Mouse (Mus musculus) E14TG2a.4 (cell line): ENCODE measurements around the gene Nedd9.

Experiments
- CTCF ChIP-seq: conservative IDR thresholded peaks from 2 replicates; pipeline ENCODE4 v1.5.1; 2014; ENCODE audit warnings: low read length
- NANOG ChIP-seq: IDR thresholded peaks from 2 replicates; pipeline ENCODE4 v1.6.1; 2014; ENCODE audit warnings: borderline replicate concordance, low read length, mixed read lengths
- POU5F1 ChIP-seq: IDR thresholded peaks from 2 replicates; pipeline ENCODE4 v1.6.1; 2014; ENCODE audit warnings: low read length, borderline replicate concordance

DNA sequence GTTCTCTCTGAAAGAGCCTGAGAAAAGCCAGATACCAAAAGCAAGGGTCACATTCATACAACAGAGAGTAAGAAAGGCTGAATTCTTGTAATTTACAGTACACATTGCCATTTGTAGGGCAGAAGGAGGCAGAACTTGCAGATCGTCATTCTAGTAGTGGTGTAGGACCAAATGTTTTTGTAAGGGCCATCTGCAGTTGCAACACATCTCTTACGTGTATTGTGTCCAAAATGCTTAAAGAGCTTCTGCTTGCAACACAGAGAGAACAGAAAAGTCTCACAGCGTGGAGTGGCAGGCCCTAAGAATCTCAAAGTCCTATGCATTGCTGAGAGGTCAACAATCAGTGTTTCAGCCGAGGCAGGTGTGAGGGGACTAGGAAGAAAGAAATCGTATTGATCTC, 18.9 kb downstream of the Nedd9 start:
- TF ChIP-seq CTCF (no peak), POU5F1 (no peak), NANOG (no peak)
